Mouse (Mus musculus): ENCODE results near the gene Cdk6. TPM values are rescaled to one million over a fixed set of nuclear protein-coding genes. Genes with fewer than 3 reads are reported as not detected.
A peak's percentile ranks its signal among the peaks of the same experiment; 100 is the strongest.

Cdk6 gene
- polyA plus RNA-seq (2012; fragmentation: generic; extraction: Trizol): 30.9 TPM
- long read RNA-seq, experiment 1, partial matches to known transcripts: 2 of 64 reads
- long read RNA-seq, experiment 1, other reads (novel, unspliced or antisense): 60 of 64 reads
- long read RNA-seq, experiment 2, full-length matches to known transcripts: 24 of 128 reads
- long read RNA-seq, experiment 2, partial matches to known transcripts: 11 of 128 reads
- long read RNA-seq, experiment 2, other reads (novel, unspliced or antisense): 93 of 128 reads

DNA sequence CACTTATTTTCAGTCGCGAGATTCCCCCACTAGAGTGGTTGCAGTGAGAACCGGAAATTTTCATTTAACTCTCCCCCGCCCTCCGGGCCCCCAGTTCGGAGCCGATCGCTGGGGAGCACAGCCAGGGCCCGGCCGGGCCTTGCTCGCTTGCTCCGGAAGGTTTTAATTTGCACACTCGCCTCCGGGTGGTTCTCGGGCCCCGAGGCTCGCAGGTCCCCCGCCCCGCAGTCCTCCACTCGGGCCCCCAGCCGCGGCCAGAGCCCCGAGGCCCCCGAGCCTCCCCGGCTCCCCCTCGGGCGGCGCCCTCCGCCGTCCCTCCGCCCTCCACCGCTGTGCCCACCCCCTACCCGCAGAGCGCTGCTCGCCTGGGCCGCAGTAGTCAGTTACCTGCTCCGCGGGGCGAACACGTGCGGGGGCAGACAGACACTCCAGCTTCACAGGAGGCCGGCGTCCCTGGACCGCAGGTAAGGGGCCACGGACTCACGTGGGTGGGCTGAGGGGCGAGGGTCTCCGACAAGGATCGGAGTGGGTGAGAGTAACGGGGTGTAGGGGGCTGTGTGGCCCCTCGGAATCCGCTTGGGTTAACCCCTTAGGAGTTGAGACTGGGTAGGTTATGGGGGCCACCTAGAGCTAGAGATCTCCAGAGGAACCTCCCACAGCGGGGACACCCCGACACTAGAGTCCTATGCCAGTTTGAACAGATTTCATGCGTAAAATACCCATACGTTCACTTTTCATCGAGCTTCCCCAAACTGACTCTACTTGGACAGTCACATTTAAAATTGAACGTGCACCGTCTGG lies at the start of gene Cdk6:
TSS of gene Cdk6 (plus strand) at position 375 of the 801 bp plus-strand sequence.
- Histone ChIP-seq H3ac (ENCODE audit: control insufficient read depth, insufficient read length, low read depth) (peak within 1 kb of the TSS; percentile 61), H3K4me3 (ENCODE audit: insufficient read depth, poor library complexity, severe bottlenecking) (peak within 1 kb of the TSS; percentile 75), H3K79me2 (ENCODE audit: control insufficient read depth, insufficient read depth) (peaks cover 60% of the 10 kb centered on the region), H3K79me3 (ENCODE audit: low read depth) (peaks cover 44% of the 10 kb centered on the region), H3K36me3 (ENCODE audit: control insufficient read depth, insufficient read depth) (peaks cover 10% of the 10 kb centered on the region), H3K27me3 (ENCODE audit: control insufficient read depth, insufficient read depth, insufficient read length) (no peaks in the 10 kb centered on the region)
- no peak for TF ChIP-seq MYOD1 (IDR thresholded peaks at IDR 0.05; ENCODE audit: control insufficient read depth, insufficient read length, low read depth)
- peak; percentile 62 for TF ChIP-seq MAX (IDR thresholded peaks at IDR 0.05)
- no peak for TF ChIP-seq CEBPB (IDR thresholded peaks at IDR 0.05; ENCODE audit: low read depth)
- TF ChIP-seq USF1 (IDR thresholded peaks at IDR 0.05; ENCODE audit: low read depth): no peak

- TF ChIP-seq FOSL1 (IDR thresholded peaks at IDR 0.05; ENCODE audit: insufficient read depth, low read length, poor library complexity, severe bottlenecking): no peak
- TF ChIP-seq MYOD1 (IDR thresholded peaks at IDR 0.05; ENCODE audit: control insufficient read depth, insufficient read length, low read depth): no peak
- TF ChIP-seq MAX (IDR thresholded peaks at IDR 0.05): no peak
- no peak for TF ChIP-seq CEBPB (IDR thresholded peaks at IDR 0.05; ENCODE audit: low read depth)
- TF ChIP-seq USF1 (IDR thresholded peaks at IDR 0.05; ENCODE audit: low read depth): no peak
- no peak for TF ChIP-seq MYOG (IDR thresholded peaks at IDR 0.05; ENCODE audit: control insufficient read depth, extremely low read depth, insufficient read length)
- TF ChIP-seq CTCF (IDR thresholded peaks at IDR 0.05; ENCODE audit: control insufficient read depth, insufficient read depth, insufficient read length): no peak
- no peaks in the 10 kb centered on the region for H3K36me3 ChIP-seq (ENCODE audit: control insufficient read depth, insufficient read depth)
- no peak overlapping the region for H3ac ChIP-seq (ENCODE audit: control insufficient read depth, insufficient read length, low read depth)
- H3K27me3 ChIP-seq (ENCODE audit: control insufficient read depth, insufficient read depth, insufficient read length): no peaks in the 10 kb centered on the region
- H3K79me2 ChIP-seq (ENCODE audit: control insufficient read depth, insufficient read depth): no peaks in the 10 kb centered on the region
- H3K4me3 ChIP-seq (ENCODE audit: insufficient read depth, poor library complexity, severe bottlenecking): no peak overlapping the region
- H3K79me3 ChIP-seq (ENCODE audit: low read depth): no peaks in the 10 kb centered on the region
Measured at GRCm38 (mm10) chr5:3293666-3294065, 47.6 kb upstream of the Cdk6 start.

DNA sequence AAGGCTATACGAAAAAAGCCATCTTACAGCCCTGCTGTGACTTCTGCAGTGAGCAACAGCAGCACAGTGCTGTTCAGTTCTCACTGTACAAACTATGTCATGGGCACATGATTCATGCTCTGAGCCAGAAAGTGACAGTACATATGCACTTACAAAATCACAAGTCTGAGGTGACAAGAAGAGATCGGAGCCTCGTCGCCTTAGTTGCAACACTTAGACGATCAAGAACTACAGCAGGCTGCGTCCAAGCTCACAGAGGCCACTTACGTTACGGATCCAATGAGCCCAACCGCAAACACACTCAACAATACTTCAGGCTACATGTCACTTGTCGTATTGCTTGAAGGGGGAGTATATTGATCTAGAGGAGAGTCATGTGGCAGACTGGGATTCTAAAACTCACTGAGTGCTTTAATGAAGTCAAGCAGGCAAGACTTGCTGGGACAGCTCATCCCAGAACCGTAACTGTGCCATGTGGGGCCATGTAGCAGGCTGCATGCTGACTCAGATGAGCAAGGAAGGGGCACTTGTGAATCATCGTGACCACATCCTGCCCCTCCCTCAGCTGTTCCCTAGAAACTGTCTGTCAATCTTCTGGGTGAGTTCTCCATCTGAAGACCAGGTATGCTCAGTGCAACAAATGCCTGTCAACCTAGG lies 40.4 kb upstream of the Cdk6 start:
- peak overlapping the region; percentile 58 for H3ac ChIP-seq (ENCODE audit: control insufficient read depth, insufficient read length, low read depth)
- TF ChIP-seq USF1 (IDR thresholded peaks at IDR 0.05; ENCODE audit: low read depth) (peak; percentile 66), MYOG (IDR thresholded peaks at IDR 0.05; ENCODE audit: control insufficient read depth, extremely low read depth, insufficient read length) (no peak), MAX (IDR thresholded peaks at IDR 0.05) (peak; percentile 95), CEBPB (IDR thresholded peaks at IDR 0.05; ENCODE audit: low read depth) (peak; percentile 43), MYOD1 (IDR thresholded peaks at IDR 0.05; ENCODE audit: control insufficient read depth, insufficient read length, low read depth) (peak; percentile 100), FOSL1 (IDR thresholded peaks at IDR 0.05; ENCODE audit: insufficient read depth, low read length, poor library complexity, severe bottlenecking) (peak; percentile 96), CTCF (IDR thresholded peaks at IDR 0.05; ENCODE audit: control insufficient read depth, insufficient read depth, insufficient read length) (no peak)
- peaks cover 13% of the 10 kb centered on the region for H3K79me3 ChIP-seq (ENCODE audit: low read depth)
- H3K79me2 ChIP-seq (ENCODE audit: control insufficient read depth, insufficient read depth): peaks cover 15% of the 10 kb centered on the region
- H3K27me3 ChIP-seq (ENCODE audit: control insufficient read depth, insufficient read depth, insufficient read length): no peaks in the 10 kb centered on the region
- no peak overlapping the region for H3K4me3 ChIP-seq (ENCODE audit: insufficient read depth, poor library complexity, severe bottlenecking)
- no peaks in the 10 kb centered on the region for H3K36me3 ChIP-seq (ENCODE audit: control insufficient read depth, insufficient read depth)

- Histone ChIP-seq H3K79me3 (ENCODE audit: low read depth) (peaks cover 13% of the 10 kb centered on the region), H3K27me3 (ENCODE audit: control insufficient read depth, insufficient read depth, insufficient read length) (no peaks in the 10 kb centered on the region), H3K79me2 (ENCODE audit: control insufficient read depth, insufficient read depth) (peaks cover 15% of the 10 kb centered on the region), H3K36me3 (ENCODE audit: control insufficient read depth, insufficient read depth) (no peaks in the 10 kb centered on the region), H3K4me3 (ENCODE audit: insufficient read depth, poor library complexity, severe bottlenecking) (no peak overlapping the region), H3ac (ENCODE audit: control insufficient read depth, insufficient read length, low read depth) (no peak overlapping the region)
- TF ChIP-seq MYOG (IDR thresholded peaks at IDR 0.05; ENCODE audit: control insufficient read depth, extremely low read depth, insufficient read length) (no peak), MAX (IDR thresholded peaks at IDR 0.05) (no peak), USF1 (IDR thresholded peaks at IDR 0.05; ENCODE audit: low read depth) (no peak), FOSL1 (IDR thresholded peaks at IDR 0.05; ENCODE audit: insufficient read depth, low read length, poor library complexity, severe bottlenecking) (no peak), CTCF (IDR thresholded peaks at IDR 0.05; ENCODE audit: control insufficient read depth, insufficient read depth, insufficient read length) (no peak), CEBPB (IDR thresholded peaks at IDR 0.05; ENCODE audit: low read depth) (no peak), MYOD1 (IDR thresholded peaks at IDR 0.05; ENCODE audit: control insufficient read depth, insufficient read length, low read depth) (no peak)
Measured at GRCm38 (mm10) chr5:3301535-3301934, 39.8 kb upstream of the Cdk6 start.

GRCm38 (mm10) chr5:3303876-3304275 lies 37.4 kb upstream of the Cdk6 start:
- Histone ChIP-seq H3K27me3 (ENCODE audit: control insufficient read depth, insufficient read depth, insufficient read length) (no peaks in the 10 kb centered on the region), H3K79me2 (ENCODE audit: control insufficient read depth, insufficient read depth) (peaks cover 23% of the 10 kb centered on the region), H3ac (ENCODE audit: control insufficient read depth, insufficient read length, low read depth) (no peak overlapping the region), H3K36me3 (ENCODE audit: control insufficient read depth, insufficient read depth) (no peaks in the 10 kb centered on the region), H3K4me3 (ENCODE audit: insufficient read depth, poor library complexity, severe bottlenecking) (no peak overlapping the region), H3K79me3 (ENCODE audit: low read depth) (peaks cover 13% of the 10 kb centered on the region)
- TF ChIP-seq FOSL1 (IDR thresholded peaks at IDR 0.05; ENCODE audit: insufficient read depth, low read length, poor library complexity, severe bottlenecking) (no peak), MYOD1 (IDR thresholded peaks at IDR 0.05; ENCODE audit: control insufficient read depth, insufficient read length, low read depth) (no peak), USF1 (IDR thresholded peaks at IDR 0.05; ENCODE audit: low read depth) (no peak), MAX (IDR thresholded peaks at IDR 0.05) (no peak), CEBPB (IDR thresholded peaks at IDR 0.05; ENCODE audit: low read depth) (no peak), CTCF (IDR thresholded peaks at IDR 0.05; ENCODE audit: control insufficient read depth, insufficient read depth, insufficient read length) (no peak), MYOG (IDR thresholded peaks at IDR 0.05; ENCODE audit: control insufficient read depth, extremely low read depth, insufficient read length) (no peak)
